Mouse (Mus musculus) gastrocnemius, adult 2 months (tissue): Measurements from ENCODE around the gene Grin2a. TPM values are rescaled to one million over a fixed set of nuclear protein-coding genes. Genes with fewer than 3 reads are reported as not detected.

Experiments
- DNase-seq: peaks from one replicate; pipeline ENCODE4 v3.0.0; 2022
- H3K27ac ChIP-seq: fragments of 200-600 bp; 2 replicates; pipeline ENCODE4 v1.8.1; 2022; ENCODE audit warnings: mild to moderate bottlenecking
- H3K4me3 ChIP-seq: fragments of 200-600 bp; 2 replicates; pipeline ENCODE4 v1.8.1; 2022; ENCODE audit warnings: mild to moderate bottlenecking, moderate library complexity
- CTCF ChIP-seq: fragments of 200-600 bp; IDR thresholded peaks from 2 replicates; pipeline ENCODE4 v1.8.1; 2022; ENCODE audit warnings: antibody characterized with exemption, mild to moderate bottlenecking, moderate library complexity
- intact Hi-C: fragments of 180-260 bp; cut with DNase I; formaldehyde crosslinking; loops from one replicate; pipeline ENCODE4 v1.15.1; 2025
- long read RNA-seq, 2 experiments: library from polyadenylated mRNA; stranded (forward); transcript quantifications; one replicate each; pipeline ENCODE4 v2.0.0; 2021
- total RNA-seq, 2 experiments: library from RNA; stranded (reverse); gene quantifications; 2 replicates each; pipeline ENCODE4 v1.2.3; 2021

Grin2a gene
- under 1 TPM in 1 of 2 experiments, not detected in 1; 0.14 TPM for total RNA-seq
- long read RNA-seq, experiment 1: 0 reads
- long read RNA-seq, experiment 2: 0 reads

DNA sequence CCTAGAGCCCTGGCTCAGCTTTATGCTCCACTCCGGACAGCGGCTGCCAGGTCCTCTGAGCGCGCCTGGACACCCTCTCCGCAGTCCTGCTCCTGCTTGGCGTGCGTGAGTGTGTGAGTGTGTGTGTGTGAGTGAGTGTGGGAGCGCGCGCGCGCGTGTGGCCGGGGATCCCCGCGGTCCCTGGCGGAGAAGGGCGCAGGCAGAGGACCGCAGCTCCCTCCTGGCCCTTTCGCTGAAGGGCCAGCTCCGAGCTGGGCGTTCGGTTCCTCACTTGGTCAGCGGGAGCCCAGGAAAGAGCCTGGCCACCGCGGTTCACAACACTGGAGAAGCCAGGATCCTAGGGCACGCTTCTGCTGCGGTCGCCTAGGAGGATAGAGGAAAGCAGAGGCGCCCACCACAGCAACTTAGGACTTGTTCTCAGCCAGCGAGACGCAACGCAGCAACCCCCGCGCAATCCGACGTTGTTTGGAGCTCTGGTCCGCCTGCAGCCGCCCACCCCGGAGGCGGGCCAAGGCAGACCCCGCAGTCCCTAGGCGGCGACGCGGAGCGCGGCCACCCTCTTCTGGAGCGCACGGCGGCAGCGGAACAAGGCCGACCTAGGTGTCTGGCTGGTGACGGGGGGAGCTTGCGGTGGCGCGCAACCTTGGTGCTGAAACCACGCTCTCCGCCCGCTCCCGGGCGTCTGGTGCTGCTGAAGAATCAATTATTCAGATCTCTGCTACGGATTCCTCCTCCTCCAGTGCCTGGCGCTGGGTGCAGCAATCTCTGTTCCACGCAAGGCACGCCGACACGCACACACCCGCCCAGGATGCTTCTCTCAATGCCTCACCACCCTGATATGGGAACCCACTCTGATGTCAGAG lies at the start of gene Grin2a:
Gene Grin2a, minus strand, starts transcription at position 610 of the 863 bp plus-strand sequence.
- DNase-seq: no peak
- H3K4me3 ChIP-seq: no peak within 1 kb of the TSS
- intact Hi-C loops: loop anchor here (10.0 kb wide), 1 partner anchor 990 kb away; no protein-coding TSS in a partner anchor
- no peak for TF ChIP-seq CTCF
- no peak within 1 kb of the TSS for H3K27ac ChIP-seq

DNA sequence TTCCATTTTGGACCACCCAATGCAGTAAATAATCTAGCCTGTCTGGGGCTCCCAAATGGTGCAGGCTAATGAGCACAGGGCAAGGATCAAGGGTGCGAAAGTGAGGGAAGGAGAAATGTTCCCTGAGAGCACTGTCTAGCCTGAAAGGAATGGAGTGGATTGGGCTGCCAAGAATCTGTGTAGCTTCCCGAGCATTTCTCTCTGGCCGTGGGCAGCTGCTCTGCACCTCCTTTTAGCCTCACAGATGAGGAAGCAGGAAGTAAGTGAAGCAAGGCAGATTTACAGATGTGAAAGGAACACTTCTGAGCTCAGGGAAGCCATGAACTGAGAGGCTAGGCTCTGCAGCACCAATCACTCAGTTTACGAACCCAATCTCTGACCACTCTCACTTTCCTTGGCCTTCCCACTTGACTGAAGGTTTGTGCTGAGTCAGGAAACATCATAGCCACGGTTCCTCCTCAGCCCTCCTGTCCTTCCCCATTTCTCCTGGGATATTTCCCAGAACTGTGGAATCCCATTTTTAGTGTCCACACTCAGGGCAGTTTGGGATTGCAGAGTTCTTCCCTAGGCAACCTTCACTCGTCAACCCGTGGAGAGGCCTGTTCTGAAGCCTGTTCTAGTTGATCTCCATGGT lies 40.3 kb upstream of the Grin2a start:
- Histone ChIP-seq H3K4me3 (no peak overlapping the region), H3K27ac (no peak overlapping the region)
- DNase-seq: no peak
- no peak for TF ChIP-seq CTCF
- intact Hi-C loops: no loop called here

DNA sequence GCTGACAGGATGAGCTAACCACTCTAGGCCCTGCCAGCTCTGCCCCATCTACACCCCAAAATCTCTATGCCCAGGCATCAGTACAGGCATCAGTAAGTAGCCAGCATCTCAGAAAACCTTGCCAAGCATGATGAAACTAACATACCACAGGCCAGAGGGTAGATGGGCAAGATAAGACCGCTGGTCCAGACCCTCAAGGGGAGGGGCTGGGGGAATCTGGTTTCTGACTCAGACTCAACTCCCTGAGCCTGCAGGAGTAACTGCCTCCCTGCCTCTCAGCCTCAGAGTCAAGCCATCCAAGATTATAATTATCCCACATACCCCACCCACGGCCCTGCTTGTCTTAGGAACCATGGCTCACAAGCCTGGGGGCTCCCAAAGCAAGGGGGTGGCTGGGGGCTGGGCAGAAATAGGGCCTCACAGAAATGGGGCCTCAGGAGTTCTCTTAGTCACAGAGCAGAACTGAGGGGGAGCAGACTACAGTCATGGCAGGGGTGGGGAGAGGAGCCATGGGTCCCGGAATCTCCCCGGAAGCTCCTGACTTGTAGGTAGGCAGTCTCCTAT lies 38.1 kb upstream of the Grin2a start:
- intact Hi-C loops: no loop called here
- no peak overlapping the region for H3K27ac ChIP-seq
- no peak for TF ChIP-seq CTCF
- DNase-seq: no peak
- H3K4me3 ChIP-seq: no peak overlapping the region

DNA sequence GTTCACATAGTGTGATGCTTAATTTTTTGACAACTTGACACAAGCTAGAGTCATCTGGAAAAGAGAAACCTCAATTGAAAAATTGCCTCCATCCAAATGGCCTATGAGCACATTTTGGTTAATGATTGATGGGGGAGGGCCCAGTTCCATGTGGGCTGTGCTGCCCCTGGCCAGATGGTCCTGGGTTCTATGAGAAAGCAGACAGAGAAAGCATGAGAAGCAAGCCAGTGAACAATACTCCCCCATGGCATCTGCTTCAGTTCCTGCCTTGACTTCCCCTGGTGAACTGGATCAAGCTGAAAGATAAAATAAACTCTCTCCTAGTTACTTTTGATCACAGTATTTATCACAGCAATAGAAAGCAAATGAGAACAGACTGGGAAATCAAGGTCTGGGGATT lies 36.5 kb upstream of the Grin2a start:
- no peak for TF ChIP-seq CTCF
- no peak overlapping the region for H3K27ac ChIP-seq
- intact Hi-C loops: no loop called here
- no peak overlapping the region for H3K4me3 ChIP-seq
- DNase-seq: no peak

DNA sequence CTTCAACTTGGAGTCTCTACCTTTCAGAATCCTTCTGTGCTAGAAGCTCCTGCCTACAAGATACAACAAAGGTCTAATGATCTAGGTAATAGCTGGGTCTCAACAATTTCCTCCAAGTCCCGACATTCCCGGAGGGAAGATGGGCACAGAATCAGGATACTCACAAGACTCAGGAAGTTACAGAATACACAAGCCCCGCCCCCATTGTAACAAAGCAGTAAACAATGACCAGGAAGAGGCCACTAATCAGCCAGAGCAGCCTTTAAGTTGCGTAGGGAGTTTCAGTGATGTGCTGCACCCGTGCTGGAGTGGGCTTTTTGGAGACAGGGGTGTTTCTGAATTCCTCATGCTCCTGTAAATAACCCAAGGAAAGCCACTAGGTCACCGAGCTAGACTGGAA lies 31.4 kb upstream of the Grin2a start:
- intact Hi-C loops: no loop called here
- TF ChIP-seq CTCF: no peak
- DNase-seq: no peak

DNA sequence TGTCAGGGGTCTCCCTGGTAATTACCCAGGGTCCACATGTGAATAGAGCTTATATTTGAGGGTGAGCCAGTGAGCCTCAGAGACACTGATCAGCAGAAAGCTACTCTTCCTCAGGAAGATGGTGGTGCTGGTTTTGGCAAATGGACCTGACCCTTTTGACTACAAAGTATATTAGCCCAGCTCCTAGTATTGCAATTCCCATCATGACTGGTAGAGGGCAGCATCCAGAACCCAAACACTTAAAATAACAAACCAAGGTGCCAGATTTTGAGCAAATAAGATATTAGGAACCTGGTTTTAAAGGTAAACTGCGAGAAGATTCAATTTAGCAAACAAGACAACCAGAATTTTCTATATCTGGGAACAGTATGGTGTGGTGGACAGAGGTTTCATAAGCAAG lies 14.4 kb upstream of the Grin2a start:
- H3K27ac ChIP-seq: no peak overlapping the region
- DNase-seq: no peak
- intact Hi-C loops: no loop called here
- TF ChIP-seq CTCF: no peak
- H3K4me3 ChIP-seq: no peak overlapping the region

More for the DNA sequence above, 31.4 kb upstream of the Grin2a start:
- Histone ChIP-seq H3K4me3 (no peak overlapping the region), H3K27ac (no peak overlapping the region)

DNA sequence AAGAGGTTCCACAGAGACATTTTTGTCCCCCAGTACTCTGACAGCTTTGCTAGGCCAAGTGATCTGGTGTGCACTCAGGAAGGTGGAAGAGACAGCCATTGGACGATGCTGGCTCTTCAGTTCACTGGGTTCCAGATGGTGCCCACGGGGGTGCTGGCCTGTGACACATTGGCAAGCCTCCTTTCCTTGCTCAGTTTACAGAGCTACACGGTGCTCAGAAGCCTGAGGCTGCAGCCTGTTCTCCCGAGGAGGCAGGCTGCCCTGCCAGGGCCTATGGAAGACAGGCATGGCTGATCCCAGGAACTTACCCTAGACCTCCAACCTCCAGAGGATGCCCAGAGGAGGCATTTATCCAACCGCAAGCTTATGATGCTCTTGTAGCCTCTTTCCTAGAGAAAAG lies 10.2 kb upstream of the Grin2a start:
- TF ChIP-seq CTCF: no peak
- intact Hi-C loops: no loop called here
- no peak for DNase-seq
- Histone ChIP-seq H3K4me3 (no peak overlapping the region), H3K27ac (no peak overlapping the region)

DNA sequence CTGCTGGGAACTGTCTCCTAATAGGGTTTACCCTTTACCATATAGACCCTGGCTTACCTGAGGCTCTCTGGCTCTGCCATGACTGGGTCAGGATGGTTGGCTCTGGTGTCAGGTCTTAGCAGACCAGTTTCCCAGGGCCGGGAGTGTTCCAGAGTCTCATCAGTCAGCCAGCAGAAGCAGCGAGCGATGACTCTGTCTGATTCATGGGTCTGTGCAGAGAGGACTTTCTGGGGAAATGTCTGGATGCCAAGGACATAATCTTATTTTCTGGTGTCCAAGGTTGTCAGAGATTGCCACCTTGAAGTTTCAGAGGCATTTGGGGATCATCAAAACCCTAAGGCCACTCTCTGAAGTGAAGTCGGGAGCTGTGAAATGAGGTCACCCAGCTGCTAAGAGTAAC lies 8.7 kb upstream of the Grin2a start:
- no peak for TF ChIP-seq CTCF

DNA sequence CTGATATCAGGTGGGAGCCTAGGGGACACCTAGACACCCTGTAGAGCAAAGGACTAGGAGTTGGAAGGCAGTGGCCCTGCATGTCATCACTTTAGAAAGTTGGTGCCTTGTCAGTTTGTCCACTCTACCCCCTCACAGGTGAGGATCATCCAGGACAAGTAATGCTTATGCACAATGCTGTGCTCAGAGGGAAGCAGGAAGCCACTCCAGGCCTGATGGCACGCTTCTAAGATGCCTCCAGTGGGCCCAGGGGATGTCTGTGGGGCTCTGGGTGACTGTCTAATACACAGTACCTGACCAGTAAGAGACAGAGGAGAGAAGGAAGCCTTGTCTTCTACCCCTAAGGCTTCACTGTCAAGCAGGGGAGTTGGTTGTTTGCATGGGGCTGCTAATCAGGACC lies 7.6 kb upstream of the Grin2a start:
- no peak for DNase-seq
- intact Hi-C loops: no loop called here

More for the DNA sequence above, 8.7 kb upstream of the Grin2a start:
- Histone ChIP-seq H3K4me3 (no peak overlapping the region), H3K27ac (no peak overlapping the region)
- no peak for DNase-seq
- intact Hi-C loops: no loop called here

DNA sequence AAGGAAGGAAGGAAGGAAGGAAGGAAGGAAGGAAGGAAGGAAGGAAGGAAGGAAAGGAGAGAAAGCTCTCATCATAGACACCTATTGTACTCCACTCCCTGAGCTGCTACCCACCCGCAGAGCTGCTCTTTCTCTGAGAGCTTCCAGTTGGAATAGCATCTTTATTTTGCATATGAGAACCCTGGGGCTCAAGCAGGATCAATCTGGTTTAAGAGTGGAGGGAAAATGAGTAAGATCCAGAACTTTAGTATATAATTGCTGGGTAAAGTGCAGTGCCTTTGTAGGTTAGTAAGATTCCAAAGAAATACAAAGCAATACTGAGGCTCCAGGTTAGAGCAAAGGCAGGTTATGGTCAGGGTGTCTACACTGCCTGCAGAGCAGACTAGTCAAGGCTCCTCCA lies 6.2 kb upstream of the Grin2a start:
- no peak overlapping the region for H3K4me3 ChIP-seq
- no peak for TF ChIP-seq CTCF
- H3K27ac ChIP-seq: no peak overlapping the region
- intact Hi-C loops: no loop called here
- no peak for DNase-seq

More for the DNA sequence above, 7.6 kb upstream of the Grin2a start:
- H3K27ac ChIP-seq: no peak overlapping the region
- no peak for TF ChIP-seq CTCF
- no peak overlapping the region for H3K4me3 ChIP-seq

DNA sequence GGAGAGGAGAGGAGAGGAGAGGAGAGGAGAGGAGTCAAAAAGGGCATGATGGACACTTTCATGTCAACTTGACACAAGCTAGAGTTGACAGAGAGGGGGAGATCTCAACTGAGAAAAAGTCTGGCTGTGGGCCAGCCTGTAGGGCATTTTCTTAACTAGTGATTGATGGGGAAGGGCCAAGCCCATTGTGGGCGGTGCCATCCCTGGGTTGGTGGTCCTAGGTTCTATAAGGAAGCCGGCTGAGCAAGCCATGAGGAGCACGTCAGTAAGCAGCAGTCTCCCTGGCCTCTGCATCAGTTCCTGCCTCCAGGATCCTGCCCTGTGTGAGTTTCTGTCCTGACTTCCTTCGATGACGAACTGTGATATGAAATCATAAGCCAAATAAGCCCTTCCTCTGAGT lies 4.6 kb upstream of the Grin2a start:
- TF ChIP-seq CTCF: no peak
- intact Hi-C loops: loop anchor here (10.0 kb wide), 1 partner anchor 995 kb away; no protein-coding TSS in a partner anchor
- Histone ChIP-seq H3K27ac (no peak overlapping the region), H3K4me3 (no peak overlapping the region)
- DNase-seq: no peak

DNA sequence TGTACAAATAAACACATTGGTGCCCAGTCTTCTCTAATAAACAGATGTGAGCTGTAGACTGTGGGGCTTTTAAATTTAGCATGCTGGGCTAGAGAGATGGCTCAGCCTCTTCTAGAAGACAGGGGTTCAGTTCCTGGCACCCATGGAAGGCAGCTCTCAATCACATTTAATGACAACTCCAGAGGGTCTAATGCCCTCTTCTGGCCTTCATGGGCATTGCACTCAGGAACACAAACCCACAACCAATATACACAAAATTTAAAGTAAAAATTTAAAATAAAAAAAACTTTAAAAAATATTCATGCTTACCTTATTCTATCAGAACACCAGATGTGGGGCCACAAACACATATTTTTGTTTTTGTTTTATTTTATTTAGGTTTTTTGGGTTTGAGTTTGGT lies 2.6 kb upstream of the Grin2a start:
- no peak overlapping the region for H3K27ac ChIP-seq
- intact Hi-C loops: loop anchor here (10.0 kb wide), 1 partner anchor 993 kb away; no protein-coding TSS in a partner anchor
- H3K4me3 ChIP-seq: no peak overlapping the region
- TF ChIP-seq CTCF: peak; percentile 6; the same call in 1 of the 2 replicates
- DNase-seq: no peak

DNA sequence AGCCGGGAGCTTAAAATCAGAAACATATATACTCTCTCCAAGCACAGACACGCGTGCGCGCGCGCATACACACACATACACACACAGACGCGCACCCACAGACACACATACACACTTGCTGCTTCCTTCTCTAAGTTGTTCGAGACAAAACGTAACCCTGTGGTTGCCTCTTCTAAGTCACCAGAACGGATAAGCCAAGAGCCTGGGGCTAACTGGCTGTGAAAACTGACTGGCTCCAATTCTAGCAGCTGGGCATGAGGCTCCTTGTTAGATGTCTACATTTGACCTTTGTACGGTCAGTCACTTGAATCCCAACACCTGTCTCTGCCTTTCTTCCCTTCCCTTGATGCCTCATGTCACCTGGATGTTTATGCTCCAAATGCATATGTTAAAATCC lies 452 bp upstream of the Grin2a start:
- Histone ChIP-seq H3K4me3 (no peak overlapping the region), H3K27ac (no peak overlapping the region)
- intact Hi-C loops: loop anchor here (10.0 kb wide), 1 partner anchor 991 kb away; no protein-coding TSS in a partner anchor
- no peak for DNase-seq
- TF ChIP-seq CTCF: no peak
